Mouse (Mus musculus): ENCODE data around the gene Jarid2.
"Not testable (repeated sequence)": the region's sequence is repeated elsewhere in the genome, so short reads cannot be mapped to it uniquely, and the experiment has no call there.

Jarid2 gene

GRCm38 (mm10) chr13:44729424-44729971 is at the start of gene Jarid2:
Jarid2 (plus strand) TSS chr13:44729474.
- in situ Hi-C loops (cut with MboI, MseI): loop anchor here in 1 of 2 experiments (5.0 to 10.0 kb wide), 2 partner anchors 92 to 415 kb away; no protein-coding TSS in a partner anchor

- in situ Hi-C loops (cut with MboI, MseI): no loop called here
These were observed 48.2 kb upstream of the Jarid2 start for GRCm38 (mm10) chr13:44681051-44681450.

GRCm38 (mm10) chr13:44688140-44688539 is 41.1 kb upstream of the Jarid2 start:
- in situ Hi-C loops (cut with MboI, MseI): no loop called here

GRCm38 (mm10) chr13:44697628-44698027 is 31.6 kb upstream of the Jarid2 start:
- in situ Hi-C loops (cut with MboI, MseI): no loop called here

GRCm38 (mm10) chr13:44704036-44704801 is 25.1 kb upstream of the Jarid2 start:
- in situ Hi-C loops (cut with MboI, MseI): no loop called here

- in situ Hi-C loops (cut with MboI, MseI): no loop called here
These were observed 24.1 kb upstream of the Jarid2 start for GRCm38 (mm10) chr13:44705031-44705742.

- in situ Hi-C loops (cut with MboI, MseI): no loop called here
These were observed 23.6 kb upstream of the Jarid2 start for GRCm38 (mm10) chr13:44705743-44706044.

GRCm38 (mm10) chr13:44706206-44706915 is 22.9 kb upstream of the Jarid2 start:
- in situ Hi-C loops (cut with MboI, MseI): no loop called here

GRCm38 (mm10) chr13:44707176-44707575 is 22.1 kb upstream of the Jarid2 start:
- in situ Hi-C loops (cut with MboI, MseI): no loop called here

GRCm38 (mm10) chr13:44708336-44709017 is 20.8 kb upstream of the Jarid2 start:
- in situ Hi-C loops (cut with MboI, MseI): no loop called here

GRCm38 (mm10) chr13:44709747-44710480 is 19.4 kb upstream of the Jarid2 start:
- in situ Hi-C loops (cut with MboI, MseI): no loop called here

GRCm38 (mm10) chr13:44711062-44711461 is 18.2 kb upstream of the Jarid2 start:
- in situ Hi-C loops (cut with MboI, MseI): no loop called here

GRCm38 (mm10) chr13:44711882-44712281 is 17.4 kb upstream of the Jarid2 start:
- in situ Hi-C loops (cut with MboI, MseI): no loop called here

- in situ Hi-C loops (cut with MboI, MseI): no loop called here
These were observed 13.9 kb upstream of the Jarid2 start for GRCm38 (mm10) chr13:44715187-44715885.

GRCm38 (mm10) chr13:44717838-44718237 is 11.4 kb upstream of the Jarid2 start:
- in situ Hi-C loops (cut with MboI, MseI): no loop called here

GRCm38 (mm10) chr13:44718465-44718864 is 10.8 kb upstream of the Jarid2 start:
- in situ Hi-C loops (cut with MboI, MseI): not testable (repeated sequence)

GRCm38 (mm10) chr13:44720094-44720493 is 9.2 kb upstream of the Jarid2 start:
- in situ Hi-C loops (cut with MboI, MseI): loop anchor here in 1 of 2 experiments (10.0 kb wide), 1 partner anchor 405 kb away; no protein-coding TSS in a partner anchor

- in situ Hi-C loops (cut with MboI, MseI): loop anchor here in 1 of 2 experiments (10.0 kb wide), 1 partner anchor 407 kb away; no protein-coding TSS in a partner anchor
These were observed 7.3 kb upstream of the Jarid2 start for GRCm38 (mm10) chr13:44721891-44722547.

- in situ Hi-C loops (cut with MboI, MseI): loop anchor here in 1 of 2 experiments (10.0 kb wide), 1 partner anchor 409 kb away; no protein-coding TSS in a partner anchor
These were observed 5.8 kb upstream of the Jarid2 start for GRCm38 (mm10) chr13:44723522-44723921.

Data from T-helper 17 cell (primary cell).